Mouse (Mus musculus) liver, embryonic 14 days (tissue): ENCODE data around the gene Tbk1. TPM values are rescaled to one million over a fixed set of nuclear protein-coding genes. Genes with fewer than 3 reads are reported as not detected.

ENCODE experiments used
- polyA plus RNA-seq: library from polyadenylated mRNA; depleted of rRNA; stranded (reverse); fragments of >200 nt; gene quantifications from 2 replicates; pipeline ENCODE4 v1.2.3, GENCODE M21; 2012; rRNA removed

The Tbk1 gene
- 14.2 and 15.9 TPM in 2 replicates for polyA plus RNA-seq

DNA sequence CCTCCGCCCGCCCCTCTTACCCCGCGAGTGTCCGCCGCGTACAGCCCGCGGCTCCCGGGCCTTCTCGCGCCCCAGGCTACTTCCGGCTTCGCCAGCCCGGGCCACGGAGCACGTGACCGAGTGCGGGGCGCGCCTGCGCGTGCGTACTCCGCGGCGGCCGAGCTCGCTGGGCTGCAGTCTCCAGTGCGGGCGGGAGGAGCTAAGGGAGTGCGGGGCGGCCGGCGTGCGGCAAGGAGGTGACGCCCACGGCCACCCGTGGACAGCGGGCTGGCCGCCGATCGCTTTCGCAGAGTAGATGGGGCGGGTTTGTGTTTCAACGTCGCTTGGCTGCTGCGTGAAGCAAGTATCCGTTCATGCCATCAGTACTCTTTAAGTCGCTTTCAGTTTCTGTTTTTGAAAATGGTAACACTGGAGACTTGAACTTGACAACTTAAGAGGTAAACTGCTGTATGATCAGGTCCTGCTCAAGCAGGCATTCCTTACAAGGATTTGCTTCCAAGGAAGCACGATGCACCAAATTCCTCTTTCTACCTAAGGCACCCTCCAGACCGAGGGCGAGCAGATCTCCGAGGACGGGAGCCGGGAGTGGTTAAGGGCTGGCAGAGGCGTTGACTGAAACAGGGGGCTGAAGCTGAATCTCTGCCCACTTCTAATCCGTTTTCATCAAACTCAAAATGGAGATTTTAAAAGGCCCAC, at the start of gene Tbk1:
Gene Tbk1 (minus strand): TSS at position 113 of the 696 bp plus-strand sequence.

DNA sequence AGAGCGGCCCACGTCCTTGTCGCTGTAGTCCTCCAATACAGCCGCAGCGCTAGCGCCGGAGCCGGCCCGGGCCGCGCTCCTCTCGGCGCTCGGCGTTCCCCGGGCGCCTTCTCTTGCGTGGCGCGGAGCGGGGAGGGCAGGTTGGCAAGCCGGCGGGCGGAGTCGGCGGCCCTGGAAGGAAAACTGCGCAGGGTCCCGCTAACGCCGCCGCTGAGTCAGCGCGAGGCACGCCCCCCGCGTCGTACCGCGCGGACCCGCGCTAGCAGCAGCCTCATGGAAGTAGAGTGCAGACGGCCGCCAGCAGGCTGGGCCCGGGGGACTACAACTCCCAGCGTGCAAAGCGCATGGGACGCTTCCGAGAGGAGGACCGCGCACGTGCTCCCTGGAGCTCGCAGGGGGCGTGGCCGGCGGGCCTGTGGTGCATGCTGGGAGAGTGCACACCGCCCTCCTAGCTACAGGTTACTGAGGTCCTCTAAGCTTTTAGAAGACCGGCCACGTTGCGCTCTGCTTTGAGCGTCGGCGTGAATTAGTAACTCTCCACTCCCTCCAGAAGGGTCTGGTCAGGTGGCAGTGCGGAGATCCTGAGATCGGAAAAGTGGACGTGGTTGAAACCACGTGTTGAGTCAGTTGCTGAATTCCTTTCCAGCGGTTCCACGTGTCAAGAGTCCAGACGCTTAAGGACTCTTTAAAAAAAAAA, 39.7 kb upstream of the Tbk1 start, which contains the start of gene Xpot:
Gene Xpot (minus strand): TSS at position 147 of the 697 bp plus-strand sequence.

Other genes with a start within 250 kb of the Tbk1 start
- 0.09 and 0.15 TPM in 2 replicates for gene Tbc1d30, start 235.5 kb downstream of the Tbk1 start, polyA plus RNA-seq
- 6.3 and 8.0 TPM in 2 replicates for gene Gns, start 221.7 kb downstream of the Tbk1 start, polyA plus RNA-seq
- 7.8 and 9.1 TPM in 2 replicates for gene Rassf3, start 110.4 kb downstream of the Tbk1 start, polyA plus RNA-seq
- gene Xpot, start 39.5 kb upstream of the Tbk1 start, polyA plus RNA-seq = 35.9 and 38.4 TPM in 2 replicates
- gene D930020B18Rik, start 54.8 kb upstream of the Tbk1 start, polyA plus RNA-seq = 0.01 TPM in 2 replicates
- gene BC048403, start 153.2 kb upstream of the Tbk1 start, polyA plus RNA-seq = 1.8 and 2.3 TPM in 2 replicates